Mouse (Mus musculus) C2C12 (cell line): Measurements from ENCODE around the gene Fam169b. TPM values are rescaled to one million over a fixed set of nuclear protein-coding genes. Genes with fewer than 3 reads are reported as not detected.

Experiments
- H3K27me3 ChIP-seq: one replicate; pipeline ENCODE4 v1.6.1; 2011; ENCODE audit not compliant: control insufficient read depth, insufficient read depth, insufficient read length
- H3K36me3 ChIP-seq: one replicate; pipeline ENCODE4 v1.6.1; 2011; ENCODE audit not compliant: control insufficient read depth, insufficient read depth
- H3K4me3 ChIP-seq: one replicate; pipeline ENCODE4 v1.5.1; 2011; ENCODE audit warnings: mild to moderate bottlenecking, control low read depth; ENCODE audit not compliant: poor library complexity, insufficient read depth, severe bottlenecking
- H3K79me2 ChIP-seq: one replicate; pipeline ENCODE4 v1.6.1; 2011; ENCODE audit not compliant: control insufficient read depth, insufficient read depth
- H3K79me3 ChIP-seq: one replicate; pipeline ENCODE4 v1.6.1; 2011; ENCODE audit warnings: low read depth, control low read depth
- H3ac ChIP-seq: one replicate; pipeline ENCODE3; 2011; ENCODE audit warnings: low read depth; ENCODE audit not compliant: control insufficient read depth, insufficient read length
- CEBPB ChIP-seq: IDR thresholded peaks from one replicate; pipeline ENCODE4 v1.6.1; 2011; ENCODE audit warnings: low read depth, mild to moderate bottlenecking, control low read depth, moderate library complexity
- CTCF ChIP-seq: IDR thresholded peaks from one replicate; pipeline ENCODE4 v1.5.1; 2011; ENCODE audit not compliant: control insufficient read depth, insufficient read depth, insufficient read length
- FOSL1 ChIP-seq: IDR thresholded peaks from one replicate; pipeline ENCODE4 v1.8.0; 2011; ENCODE audit warnings: mild to moderate bottlenecking, low read length; ENCODE audit not compliant: poor library complexity, insufficient read depth, severe bottlenecking
- MAX ChIP-seq: IDR thresholded peaks from one replicate; pipeline ENCODE4 v1.6.1; 2011; ENCODE audit warnings: mild to moderate bottlenecking, control low read depth
- MYOD1 ChIP-seq: IDR thresholded peaks from one replicate; pipeline ENCODE4 v1.6.1; 2011; ENCODE audit warnings: low read depth; ENCODE audit not compliant: control insufficient read depth, insufficient read length
- MYOG ChIP-seq: IDR thresholded peaks from one replicate; pipeline ENCODE4 v1.6.1; 2011; ENCODE audit not compliant: control insufficient read depth, insufficient read length; ENCODE audit errors: extremely low read depth
- USF1 ChIP-seq: IDR thresholded peaks from one replicate; pipeline ENCODE4 v1.6.1; 2011; ENCODE audit warnings: low read depth, mild to moderate bottlenecking, control low read depth, moderate library complexity
- polyA plus RNA-seq: library from polyadenylated mRNA; unstranded; fragments of >200 nt; fragmentation: generic; extraction: Trizol; gene quantifications from one replicate; pipeline ENCODE4 v1.2.1, GENCODE M21; 2012; ENCODE audit warnings: missing spikeins

Gene Fam169b
- polyA plus RNA-seq, 1 experiment, result 0.06 TPM

GRCm38 (mm10) chr7:68228491-68228890 is 45.1 kb upstream of the Fam169b start:
- no peak for TF ChIP-seq CEBPB
- Histone ChIP-seq H3K79me3 (no peaks in the 10 kb centered on the region), H3K27me3 (no peaks in the 10 kb centered on the region), H3ac (no peak overlapping the region), H3K79me2 (no peaks in the 10 kb centered on the region), H3K36me3 (no peaks in the 10 kb centered on the region), H3K4me3 (no peak overlapping the region)

GRCm38 (mm10) chr7:68230831-68231230 is 42.8 kb upstream of the Fam169b start:
- Histone ChIP-seq H3K79me2 (no peaks in the 10 kb centered on the region), H3K4me3 (no peak overlapping the region), H3K36me3 (no peaks in the 10 kb centered on the region), H3K27me3 (no peaks in the 10 kb centered on the region), H3ac (no peak overlapping the region), H3K79me3 (no peaks in the 10 kb centered on the region)
- TF ChIP-seq FOSL1, result no peak
- no peak for TF ChIP-seq USF1
- no peak for TF ChIP-seq MYOG
- TF ChIP-seq MAX, result no peak
- no peak for TF ChIP-seq CEBPB
- TF ChIP-seq MYOD1, result no peak
- no peak for TF ChIP-seq CTCF

- no peak overlapping the region for H3K4me3 ChIP-seq
- H3K79me3 ChIP-seq, result no peaks in the 10 kb centered on the region
- no peaks in the 10 kb centered on the region for H3K36me3 ChIP-seq
- no peak for TF ChIP-seq USF1
- no peak for TF ChIP-seq FOSL1
- TF ChIP-seq CTCF, result no peak
- TF ChIP-seq MYOD1, result no peak
- no peak for TF ChIP-seq MAX
- TF ChIP-seq MYOG, result no peak
- TF ChIP-seq CEBPB, result no peak
- H3ac ChIP-seq, result no peak overlapping the region
- no peaks in the 10 kb centered on the region for H3K79me2 ChIP-seq
- H3K27me3 ChIP-seq, result no peaks in the 10 kb centered on the region
Observed at GRCm38 (mm10) chr7:68232521-68232920, 41.1 kb upstream of the Fam169b start.

- no peaks in the 10 kb centered on the region for H3K27me3 ChIP-seq
- H3ac ChIP-seq, result no peak overlapping the region
- no peak overlapping the region for H3K4me3 ChIP-seq
- TF ChIP-seq CTCF (no peak), USF1 (no peak), MYOG (no peak), FOSL1 (no peak), CEBPB (no peak), MYOD1 (no peak), MAX (no peak)
- H3K79me3 ChIP-seq, result no peaks in the 10 kb centered on the region
- H3K36me3 ChIP-seq, result no peaks in the 10 kb centered on the region
- H3K79me2 ChIP-seq, result no peaks in the 10 kb centered on the region
Observed at GRCm38 (mm10) chr7:68233619-68234223, 39.9 kb upstream of the Fam169b start.

- Histone ChIP-seq H3K27me3 (no peaks in the 10 kb centered on the region), H3K36me3 (no peaks in the 10 kb centered on the region), H3K79me2 (no peaks in the 10 kb centered on the region), H3ac (no peak overlapping the region), H3K4me3 (no peak overlapping the region), H3K79me3 (no peaks in the 10 kb centered on the region)
- TF ChIP-seq CEBPB, result no peak
- TF ChIP-seq MYOD1, result no peak
- TF ChIP-seq MYOG, result no peak
- TF ChIP-seq MAX, result no peak
- TF ChIP-seq USF1, result no peak
- no peak for TF ChIP-seq FOSL1
- no peak for TF ChIP-seq CTCF
Observed at GRCm38 (mm10) chr7:68236817-68237216, 36.8 kb upstream of the Fam169b start.

GRCm38 (mm10) chr7:68239220-68239827 is 34.3 kb upstream of the Fam169b start:
- Histone ChIP-seq H3K4me3 (no peak overlapping the region), H3ac (no peak overlapping the region), H3K79me3 (no peaks in the 10 kb centered on the region), H3K79me2 (no peaks in the 10 kb centered on the region), H3K36me3 (no peaks in the 10 kb centered on the region), H3K27me3 (no peaks in the 10 kb centered on the region)
- TF ChIP-seq MYOD1 (no peak), MAX (no peak), USF1 (no peak), MYOG (no peak), CTCF (no peak), FOSL1 (no peak), CEBPB (no peak)
